Mouse (Mus musculus): ENCODE measurements at regions not wholly inside any gene's neighbourhood (a gene's known extent, or its start where the extent isn't known, plus 50 kb on each side); places are given as distances from the start of the nearest gene placed in this dataset.
"Not testable (repeated sequence)": the region's sequence is repeated elsewhere in the genome, so short reads cannot be mapped to it uniquely, and the experiment has no call there.

DNA sequence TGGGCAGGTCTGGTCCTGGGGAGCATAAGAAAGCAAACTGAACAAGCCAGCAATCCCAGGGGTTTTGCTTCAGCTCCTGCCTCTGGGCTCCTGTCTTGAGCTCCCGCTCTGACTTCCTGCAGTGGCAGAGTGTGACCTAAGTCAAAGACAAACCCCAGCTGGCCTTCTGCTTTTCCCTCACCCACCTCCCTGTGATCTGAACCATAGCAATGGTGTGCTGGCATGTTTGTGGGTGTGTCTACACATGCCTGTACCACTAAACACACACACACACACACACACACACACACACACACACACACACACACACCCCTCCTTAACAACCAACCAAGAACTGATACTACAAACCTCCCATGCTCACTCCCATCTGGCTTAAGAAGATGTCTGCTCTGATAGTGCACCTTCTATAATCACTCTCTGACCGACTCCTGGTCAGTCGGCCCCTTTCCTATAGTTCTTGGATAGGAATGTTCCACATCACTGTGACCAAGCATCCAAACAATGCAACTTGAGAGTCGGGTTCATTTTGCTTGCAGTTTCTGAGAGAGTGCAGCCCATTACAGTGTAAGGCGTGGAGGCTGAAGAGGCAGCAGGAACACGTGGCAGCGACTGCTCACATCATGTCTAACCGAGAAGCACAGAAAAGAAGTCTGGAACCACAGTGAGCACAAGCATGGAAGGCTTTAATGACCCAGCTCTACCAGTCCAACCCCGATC lies 134.4 kb downstream of the Tcp10c start:
- no peak for DNase-seq (ENCODE audit: low spot score in 2 of 2)

DNA sequence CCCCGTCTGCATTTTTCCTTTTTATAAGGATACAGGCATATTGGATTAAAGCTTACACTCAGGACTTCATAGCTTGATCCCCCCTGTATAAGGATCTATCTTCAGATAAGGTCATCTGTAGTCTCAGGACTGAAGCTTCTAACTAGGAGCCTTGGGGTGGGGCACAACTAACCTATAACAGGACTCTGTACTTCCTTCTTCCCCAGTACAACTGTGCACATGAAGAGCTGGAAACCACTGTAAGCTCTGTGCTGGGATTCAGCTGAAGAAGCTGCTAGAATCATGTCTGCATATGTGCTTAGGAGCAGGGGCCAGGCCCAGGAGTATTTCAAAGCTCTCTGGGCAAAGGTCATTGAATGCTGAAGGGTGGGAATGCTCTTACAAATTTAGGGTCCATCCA lies 137.9 kb downstream of the Tcp10c start:
- not testable (repeated sequence) for DNase-seq (ENCODE audit: low spot score in 2 of 2)

DNA sequence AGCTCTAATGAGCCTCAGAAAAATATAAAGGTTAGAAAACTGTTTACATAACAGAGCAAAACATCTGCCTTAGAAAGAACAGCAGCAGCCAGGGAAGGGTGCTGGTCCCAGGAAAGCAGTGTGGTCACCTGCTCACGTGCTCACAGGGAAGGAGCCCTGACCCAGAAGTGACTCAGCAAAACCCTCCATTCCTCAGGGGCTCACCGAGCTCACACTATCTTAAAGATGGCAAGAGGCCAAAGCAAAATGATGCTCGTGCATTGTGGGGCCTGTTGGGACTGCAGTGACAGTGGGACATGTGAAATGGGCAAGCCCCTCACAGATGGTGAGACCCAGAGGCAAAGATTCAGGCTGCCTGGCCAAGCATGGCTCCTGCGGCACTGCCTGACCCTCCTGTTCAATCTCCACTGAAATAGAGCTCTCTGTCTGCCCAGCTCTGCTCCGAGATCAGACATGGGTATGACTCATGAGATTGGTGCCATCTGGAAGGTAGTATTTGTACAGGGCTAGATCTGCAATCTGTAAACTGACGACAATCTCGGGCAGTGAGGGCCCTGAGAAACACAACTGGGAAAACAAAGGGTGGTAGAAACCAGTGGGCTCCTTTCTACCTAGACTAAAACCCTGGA lies 138.4 kb downstream of the Tcp10c start:
- DNase-seq (ENCODE audit: low spot score in 2 of 2) = not testable (repeated sequence)

DNA sequence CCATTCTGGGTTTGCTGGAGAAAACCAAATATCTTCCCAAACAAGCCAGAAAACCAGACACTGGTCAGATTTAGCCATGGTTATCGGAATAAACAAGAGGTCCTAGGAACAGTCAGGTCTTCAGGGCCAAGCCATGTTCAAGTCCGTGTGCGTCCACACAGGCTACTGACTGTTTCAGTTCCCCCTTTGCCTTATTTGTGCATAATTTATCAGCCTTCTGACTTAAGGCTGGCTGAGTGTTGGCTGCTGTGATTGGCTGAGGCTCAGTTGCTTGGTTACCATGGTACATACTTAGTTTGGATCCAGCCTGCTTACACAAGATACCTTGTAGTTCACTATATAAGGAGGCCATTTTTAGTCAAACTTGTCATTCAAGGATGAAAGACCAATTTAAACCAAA lies 139.5 kb downstream of the Tcp10c start:
- DNase-seq (ENCODE audit: low spot score in 2 of 2) = not testable (repeated sequence)

DNA sequence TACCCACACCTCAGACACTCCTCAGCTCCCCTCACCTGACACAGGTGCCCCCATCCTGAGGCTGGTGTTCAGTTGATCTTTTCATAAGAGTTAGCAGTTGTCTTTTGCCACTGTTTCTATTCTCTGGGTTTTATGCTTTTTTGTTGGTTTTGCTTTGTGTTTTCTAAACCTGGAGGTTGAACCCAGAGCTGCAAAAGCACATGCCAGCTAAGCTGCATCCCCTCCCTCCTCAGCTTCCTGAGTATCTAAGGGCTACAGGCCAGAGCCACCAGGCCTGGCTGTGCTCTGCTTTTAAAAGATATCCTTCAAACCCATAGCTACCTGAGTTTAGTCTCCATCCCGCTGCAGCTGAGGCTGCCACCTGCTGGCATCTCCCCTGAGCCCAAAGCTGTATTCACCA lies 140.1 kb downstream of the Tcp10c start:
- DNase-seq (ENCODE audit: low spot score in 2 of 2) = not testable (repeated sequence)

DNA sequence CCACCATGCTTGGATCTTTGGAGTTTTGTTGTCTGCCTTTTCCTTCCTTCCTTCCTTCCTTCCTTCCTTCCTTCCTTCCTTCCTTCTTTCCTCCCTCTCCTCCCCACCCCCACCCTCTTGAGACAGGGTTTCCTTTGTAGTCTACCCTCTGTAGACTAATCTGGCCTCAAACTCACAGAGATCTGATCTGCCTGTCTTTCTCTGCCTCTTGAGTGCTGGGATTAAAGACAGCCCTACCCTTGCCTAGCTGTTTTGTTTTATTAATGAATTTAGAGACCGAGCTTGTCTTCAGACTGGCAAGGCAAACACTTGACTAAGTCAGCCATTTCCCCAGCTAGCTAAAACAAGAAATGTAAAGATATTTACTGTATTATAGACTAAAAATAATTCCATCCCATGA lies 150.0 kb downstream of the Tcp10c start:
- DNase-seq (ENCODE audit: low spot score in 2 of 2) = not testable (repeated sequence)

DNA sequence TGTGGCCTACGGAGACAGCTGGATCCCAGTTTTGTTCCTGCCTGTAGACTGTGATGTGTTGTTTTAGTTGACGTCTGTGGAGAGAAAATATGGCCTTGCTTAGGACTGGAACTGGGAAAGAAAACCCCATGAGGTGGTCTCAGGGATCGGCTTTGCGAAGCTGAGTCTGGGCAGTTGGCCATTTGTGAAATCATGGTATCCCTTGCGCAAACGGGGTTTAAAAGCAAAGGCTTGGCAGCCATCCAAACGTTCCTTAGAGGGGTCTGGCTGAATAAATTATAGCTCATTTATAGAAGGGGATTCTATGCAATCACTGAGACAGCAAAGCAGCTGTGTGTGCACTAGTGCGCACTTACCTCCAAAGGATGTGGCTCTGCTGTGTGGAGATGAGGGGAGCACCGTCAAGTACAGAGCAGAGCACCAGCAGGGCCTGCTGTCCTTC lies 150.5 kb downstream of the Tcp10c start:
- DNase-seq (ENCODE audit: low spot score in 2 of 2) = not testable (repeated sequence)

DNA sequence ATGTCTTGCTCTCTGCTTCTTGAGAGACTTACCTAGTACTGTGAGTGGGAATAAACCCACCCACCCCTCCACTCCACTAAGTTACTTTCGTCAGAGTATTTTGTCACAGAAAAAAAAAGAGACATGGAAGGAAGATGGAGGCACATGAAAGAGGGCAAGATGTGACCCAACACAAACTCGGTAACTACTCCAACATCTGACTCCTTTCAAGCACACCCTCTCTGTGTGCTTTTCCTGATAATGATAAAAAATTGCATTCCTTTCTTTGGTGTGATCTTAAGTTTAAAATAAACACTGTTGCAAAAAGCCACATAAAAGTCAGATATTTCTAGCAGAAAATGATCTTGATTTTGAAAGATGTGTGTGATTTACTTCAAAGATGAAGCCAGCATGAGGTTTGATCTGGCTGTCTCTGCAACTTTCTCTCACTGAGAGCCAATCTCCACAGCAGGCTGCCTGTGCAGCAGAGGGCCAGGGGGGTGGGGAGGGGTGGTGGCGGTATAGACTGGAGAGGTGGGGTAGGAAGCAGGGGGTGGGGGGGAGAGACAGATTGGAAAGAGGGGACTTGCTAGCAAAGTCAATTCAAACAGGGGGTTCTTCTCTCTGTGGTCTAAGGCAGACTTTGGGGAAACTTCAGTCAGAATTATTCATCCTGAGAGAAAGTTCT lies 153.2 kb downstream of the Tcp10c start:
- DNase-seq (ENCODE audit: low spot score in 2 of 2) = not testable (repeated sequence)

DNA sequence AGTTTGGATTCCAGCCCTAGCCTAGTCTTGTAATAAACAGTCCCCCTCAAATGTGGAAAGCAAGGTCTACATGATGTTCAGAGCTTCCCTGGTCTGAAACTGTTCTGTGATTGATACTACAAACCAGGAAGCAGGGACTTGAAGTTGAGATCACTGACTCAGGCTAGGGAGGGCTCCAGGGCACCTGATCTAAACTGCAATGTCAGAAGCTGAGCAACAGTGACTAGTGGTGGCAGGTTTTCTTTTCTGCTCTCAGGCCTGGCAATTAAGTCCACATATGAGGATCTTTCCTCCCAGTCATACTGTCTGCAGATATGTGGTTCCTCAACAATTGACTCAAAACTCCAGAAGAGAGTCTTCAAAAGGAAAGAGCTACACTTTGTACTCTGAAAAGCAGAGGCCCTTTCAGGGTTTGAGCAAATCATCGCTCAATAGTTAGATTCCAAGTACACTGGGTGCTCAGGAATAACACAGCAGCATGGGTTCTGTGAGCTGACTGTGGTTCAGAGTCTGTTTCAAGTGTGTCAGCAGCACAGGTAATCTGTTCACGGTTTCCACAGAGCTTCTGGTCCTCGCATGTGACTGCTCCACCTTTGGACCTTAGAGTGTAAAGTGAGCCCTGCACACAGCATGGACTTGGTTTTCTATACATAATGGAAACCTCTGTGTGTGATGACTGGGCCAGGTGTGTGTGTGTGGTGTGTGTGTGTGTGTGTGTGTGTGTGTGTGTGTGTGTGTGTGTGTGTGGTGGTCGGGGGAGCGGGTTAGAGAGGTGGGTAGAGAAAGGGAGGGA lies 165.2 kb downstream of the Tcp10c start:
- DNase-seq (ENCODE audit: low spot score in 2 of 2) = not testable (repeated sequence)

DNA sequence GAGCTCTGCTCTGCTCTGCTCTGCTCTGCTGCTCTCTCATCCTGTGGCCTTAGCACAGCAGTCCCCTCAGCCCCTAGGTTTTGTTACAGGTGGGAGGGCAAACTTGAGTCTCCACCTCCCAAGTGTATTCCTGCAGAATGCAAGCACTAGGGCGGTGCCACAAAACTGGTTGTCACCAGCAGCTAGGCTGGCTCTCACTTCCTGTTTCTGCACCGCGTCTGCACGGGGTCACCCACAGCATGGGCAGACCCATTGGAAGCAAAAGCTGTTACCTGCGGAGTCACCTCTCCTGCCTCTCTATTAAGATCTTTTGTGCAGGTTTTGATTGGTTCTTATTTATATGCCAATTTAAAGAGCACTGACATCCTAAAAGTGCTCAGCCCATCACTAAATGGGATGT lies 178.2 kb downstream of the Tcp10c start:
- DNase-seq (ENCODE audit: low spot score in 2 of 2) = not testable (repeated sequence)

DNA sequence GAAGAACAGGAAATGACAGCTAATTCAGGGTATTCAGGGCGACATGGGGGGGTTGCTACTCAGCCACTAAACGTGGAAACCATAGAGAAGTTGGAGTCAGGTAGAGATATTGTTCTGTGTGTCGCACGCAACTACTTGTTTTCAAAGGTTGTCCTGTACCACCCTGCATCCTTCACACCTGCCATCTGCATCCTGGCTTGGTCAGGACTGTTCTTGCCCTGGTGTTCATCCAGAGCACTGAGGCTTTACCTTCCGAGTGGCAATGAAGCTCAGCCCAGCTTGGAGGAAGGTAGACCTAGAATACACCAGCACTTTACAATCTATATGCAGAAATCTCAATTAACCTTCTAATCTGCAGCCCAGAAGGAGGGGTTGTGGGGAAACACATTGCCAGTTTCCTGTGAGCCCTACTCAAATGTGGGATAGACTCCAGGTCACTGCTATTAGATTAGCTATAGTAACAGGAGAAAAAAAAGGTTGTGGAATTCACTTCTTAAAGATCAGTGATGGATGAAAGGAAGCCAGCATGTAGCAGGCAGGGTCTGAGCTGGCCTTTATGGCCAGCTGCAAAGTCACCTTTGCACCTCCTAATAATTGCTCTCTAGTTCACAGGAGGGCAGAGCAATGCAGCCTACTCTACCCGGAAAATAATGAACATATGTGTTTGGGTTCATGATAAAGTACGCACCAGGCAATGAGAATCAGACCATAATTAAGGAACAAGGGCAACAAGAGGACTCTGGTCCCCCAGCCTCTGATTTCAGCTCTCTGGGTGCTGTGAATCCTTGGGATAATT lies 186.3 kb downstream of the Tcp10c start:
- no peak for DNase-seq (ENCODE audit: low spot score in 2 of 2)

DNA sequence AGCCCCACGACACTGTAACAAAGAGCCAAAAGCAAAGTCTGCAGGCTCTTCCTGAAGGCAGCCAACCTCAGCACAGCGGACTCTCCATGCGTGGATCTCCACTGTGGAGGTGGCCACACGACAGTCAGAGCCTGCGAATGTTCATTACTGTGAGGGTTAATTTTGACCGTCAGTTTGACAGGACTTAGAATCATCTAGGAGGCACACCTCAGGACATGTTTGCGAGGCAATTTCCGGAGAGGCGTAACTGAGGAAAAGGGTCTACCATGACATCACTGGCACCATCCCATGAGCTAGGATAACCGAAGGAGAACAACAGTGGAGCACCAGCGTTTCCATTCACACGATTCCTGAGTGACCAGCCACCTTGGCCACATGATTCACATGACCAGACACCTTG lies 186.9 kb downstream of the Tcp10c start:
- DNase-seq (ENCODE audit: low spot score in 2 of 2) = no peak

DNA sequence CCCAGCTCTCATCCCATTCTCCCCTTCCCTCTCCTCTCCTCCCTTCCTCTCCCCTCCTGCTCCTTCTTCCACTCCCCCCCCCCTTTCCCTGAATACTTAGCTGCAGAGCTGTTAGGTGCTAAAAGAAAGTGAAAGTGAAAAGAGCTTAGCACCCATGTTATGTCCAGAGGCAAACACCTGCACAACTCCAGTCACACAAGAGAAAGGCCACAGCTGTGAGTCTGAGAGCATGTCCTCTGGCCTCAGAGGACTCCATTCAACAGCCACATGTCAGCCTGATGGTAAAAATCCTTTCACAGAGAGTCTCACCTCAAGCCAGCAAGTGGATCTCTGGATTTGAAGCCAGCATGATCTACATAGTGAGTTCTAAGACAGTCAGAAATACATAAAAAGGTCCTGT lies 187.9 kb downstream of the Tcp10c start:
- no peak for DNase-seq (ENCODE audit: low spot score in 2 of 2)

DNA sequence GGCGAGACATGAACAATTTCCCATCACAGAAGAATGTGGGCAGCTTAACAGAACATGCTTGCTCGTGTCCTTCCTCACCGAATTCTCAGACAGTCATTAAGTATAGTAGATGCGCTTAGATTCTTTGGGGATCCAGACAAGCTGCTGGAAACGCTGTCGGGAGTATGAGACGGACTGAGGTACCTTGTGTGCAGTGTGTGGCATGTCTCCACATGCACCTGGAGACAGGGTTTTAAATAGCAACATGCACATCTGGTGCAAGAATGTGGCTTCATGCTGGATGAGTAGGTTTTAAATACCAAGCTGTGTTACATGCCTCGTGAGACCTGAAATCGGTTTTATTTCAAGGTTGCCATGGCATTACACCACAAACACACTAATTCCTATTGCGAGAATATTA lies 188.5 kb downstream of the Tcp10c start:
- DNase-seq (ENCODE audit: low spot score in 2 of 2) = no peak

DNA sequence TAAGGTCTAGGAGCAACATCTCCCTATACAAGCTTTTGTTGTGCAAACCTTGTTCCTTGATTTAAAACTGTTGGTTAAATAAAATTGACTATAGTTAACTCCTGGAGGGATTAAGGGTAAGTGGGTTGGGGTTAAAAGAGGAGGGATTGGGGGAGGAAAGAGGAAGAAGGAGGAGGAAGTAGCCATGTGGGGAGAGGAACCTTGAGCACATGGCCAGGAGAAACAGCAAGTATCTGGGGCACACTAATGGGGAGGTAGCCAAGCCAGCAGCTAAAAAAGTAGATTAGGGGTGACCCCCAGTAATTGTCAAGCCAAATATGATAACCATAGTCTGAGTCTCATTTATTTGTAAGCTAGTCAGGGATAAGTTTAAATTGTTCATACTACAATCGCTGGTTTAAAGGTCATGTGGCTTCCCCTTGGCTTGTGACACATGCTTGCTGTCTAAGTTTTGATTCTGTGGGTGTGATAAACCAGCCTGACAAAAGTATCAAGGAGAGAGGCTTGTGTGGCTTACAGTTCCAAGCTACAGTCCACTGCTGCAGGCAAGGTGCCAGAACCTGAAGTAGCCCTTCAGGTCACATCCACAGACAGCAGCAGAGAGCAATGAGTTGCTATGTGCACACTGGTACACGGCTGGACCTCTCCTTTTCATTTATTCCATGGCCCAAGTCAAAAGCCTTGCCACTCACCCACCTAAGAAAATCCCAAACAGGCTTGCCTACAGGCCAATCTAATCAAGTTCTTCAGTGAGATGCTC lies 189.8 kb downstream of the Tcp10c start:
- DNase-seq (ENCODE audit: low spot score in 2 of 2) = no peak

DNA sequence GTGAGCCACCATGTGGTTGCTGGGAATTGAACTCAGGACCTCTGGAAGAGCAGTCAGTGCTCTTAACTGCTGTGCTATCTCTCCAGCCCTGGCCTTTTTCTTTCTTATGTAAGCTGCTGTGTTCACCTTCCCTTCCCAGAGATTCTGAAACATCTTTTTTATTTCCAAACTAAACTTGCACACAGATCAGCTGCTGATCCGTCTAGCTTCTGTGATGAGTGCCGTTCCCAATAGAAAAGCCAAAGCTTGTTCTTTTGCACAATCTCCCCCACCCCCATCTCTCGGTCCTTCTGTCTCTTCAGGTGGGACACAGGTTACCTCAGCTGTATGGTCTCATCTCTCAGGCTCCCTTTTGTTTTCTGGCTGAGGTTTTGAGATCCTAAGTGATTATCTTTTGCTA lies 191.9 kb downstream of the Tcp10c start:
- no peak for DNase-seq (ENCODE audit: low spot score in 2 of 2)

DNA sequence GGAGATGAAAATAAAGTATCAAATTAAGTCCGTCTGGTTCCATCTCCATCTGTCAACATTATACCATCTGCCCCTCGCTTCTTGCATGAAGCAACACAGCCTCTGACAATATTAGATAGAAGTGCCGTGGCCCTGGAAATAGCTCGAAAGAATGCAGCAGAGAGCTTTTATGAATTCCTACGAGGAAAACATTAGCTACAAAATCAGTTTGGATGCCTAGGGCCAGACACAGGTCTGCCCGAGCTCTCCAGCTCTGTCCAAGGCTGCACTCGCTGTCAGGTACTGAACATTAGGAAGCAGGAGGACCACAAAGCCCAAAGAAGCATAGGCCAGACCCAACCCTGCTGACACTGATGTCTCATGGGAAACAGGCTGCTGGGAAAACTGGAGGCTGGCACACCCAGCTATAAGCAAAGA lies 192.3 kb downstream of the Tcp10c start:
- DNase-seq (ENCODE audit: low spot score in 2 of 2) = peak; percentile 41 to 58

DNA sequence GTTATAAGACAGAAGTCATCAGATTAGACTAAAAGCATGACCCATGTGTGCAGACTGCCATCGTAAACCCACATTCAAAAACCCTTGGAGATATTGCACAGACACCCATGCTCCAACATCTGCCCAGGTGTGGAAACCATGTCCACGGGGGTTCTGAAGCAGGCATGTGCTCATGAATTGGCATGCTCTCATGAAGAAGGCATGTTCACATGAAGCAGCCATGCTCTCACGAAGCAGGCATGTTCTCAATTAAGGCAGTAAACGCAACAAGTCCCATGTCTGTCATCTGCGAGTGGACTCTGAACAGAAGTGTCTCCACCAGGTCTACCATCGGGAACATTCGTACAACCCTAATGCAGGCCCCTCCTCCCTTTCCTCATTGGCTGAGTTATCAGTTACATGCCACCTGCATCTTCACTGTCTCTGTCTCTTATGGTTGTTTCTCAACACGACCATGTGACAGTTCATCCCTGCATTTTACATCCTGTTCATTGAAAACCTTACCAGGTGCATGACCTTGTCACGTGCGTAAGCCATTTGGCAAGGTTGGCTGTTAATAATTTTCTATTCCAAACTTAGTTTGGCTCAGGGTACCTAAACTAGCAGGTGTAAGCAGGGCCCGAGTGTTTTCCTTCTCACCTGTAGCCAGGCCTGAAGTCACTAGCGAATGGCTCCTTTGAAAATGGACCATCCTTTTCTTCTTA lies 193.4 kb downstream of the Tcp10c start:
- DNase-seq (ENCODE audit: low spot score in 2 of 2) = no peak

DNA sequence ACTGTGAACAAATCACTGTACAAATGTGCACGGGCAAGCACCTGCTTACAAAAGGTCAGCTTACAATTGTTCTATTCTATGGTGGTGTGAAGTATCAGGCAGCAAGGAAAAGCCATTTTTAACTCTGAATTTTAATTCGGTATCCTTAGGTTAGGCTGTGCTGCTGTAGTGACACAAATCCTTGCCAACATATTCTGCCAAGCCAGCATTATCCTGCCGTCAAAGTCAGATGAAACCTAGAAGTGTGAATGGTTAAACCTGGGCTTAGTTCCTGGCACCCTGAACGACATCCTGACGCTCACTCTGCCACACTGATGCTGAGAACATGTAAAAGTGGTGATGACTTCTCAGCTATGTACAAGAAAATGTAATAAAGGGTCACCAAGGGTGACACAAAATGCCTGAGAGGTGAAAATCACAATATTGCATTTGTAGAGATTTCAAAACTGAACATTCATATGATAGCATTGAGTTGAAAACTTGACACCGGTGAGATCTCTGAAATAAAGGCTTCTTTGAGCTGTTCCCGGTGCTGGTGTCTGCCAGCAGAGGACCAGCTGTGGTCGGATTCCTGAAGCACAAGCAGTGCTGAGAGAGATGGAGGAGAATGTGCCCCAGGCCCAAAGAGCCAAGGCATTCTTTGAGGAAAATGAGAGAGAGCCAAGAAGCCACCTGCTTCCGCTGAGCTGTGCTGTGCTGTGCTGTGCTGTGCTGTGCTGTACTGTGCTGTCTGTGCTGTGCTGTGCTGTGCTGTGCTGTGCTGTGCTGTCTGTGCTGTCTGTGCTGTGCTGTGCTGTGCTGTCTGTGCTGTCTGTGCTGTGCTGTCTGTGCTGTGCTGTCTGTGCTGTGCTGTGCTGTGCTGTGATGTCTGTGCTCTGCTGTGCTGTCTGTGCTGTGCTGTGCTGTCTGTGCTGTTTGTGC lies 195.9 kb downstream of the Tcp10c start:
- no peak for DNase-seq (ENCODE audit: low spot score in 2 of 2)

All from frontal cortex, postnatal 10 days (tissue).